Mouse (Mus musculus): ENCODE measurements at regions not wholly inside any gene's neighbourhood (a gene's known extent, or its start where the extent isn't known, plus 50 kb on each side); places are given as distances from the start of the nearest gene placed in this dataset.

DNA sequence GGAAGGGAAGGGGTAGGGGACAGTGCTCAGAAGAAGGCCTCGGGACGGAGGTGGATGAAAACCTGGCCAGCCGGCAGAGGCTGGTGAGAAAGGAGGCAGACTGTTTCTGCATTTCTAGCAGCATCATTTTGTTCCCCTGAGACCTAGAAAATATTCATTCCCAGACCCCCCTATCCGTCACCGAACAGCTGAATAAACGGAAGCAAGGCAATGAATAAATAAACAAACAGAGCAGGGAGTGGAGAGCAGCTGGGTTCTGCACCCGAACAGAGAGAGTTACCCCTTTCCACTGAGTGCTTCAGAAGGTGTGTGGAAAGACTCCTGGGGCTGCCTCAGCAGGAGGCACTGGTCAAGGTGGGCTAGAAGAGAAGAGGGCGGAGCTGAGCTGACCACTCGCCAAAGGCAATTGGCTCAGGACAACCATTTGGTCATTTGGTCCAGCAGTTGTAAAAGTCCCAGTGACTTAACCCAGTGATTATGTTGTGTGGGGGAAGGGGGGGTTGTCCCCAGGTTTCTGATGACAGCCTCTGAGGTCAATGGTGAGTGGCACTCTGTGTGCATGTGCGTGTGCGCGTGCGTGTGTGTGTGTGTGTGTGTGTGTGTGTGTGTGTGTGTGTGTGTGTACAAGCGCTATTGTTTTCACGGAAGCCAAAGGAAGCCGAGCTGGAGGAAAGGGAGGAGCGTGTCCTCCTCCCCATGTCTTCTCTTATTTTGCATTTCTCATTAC is 233.1 kb downstream of the H2al1j start:
- TF ChIP-seq GATA1 (IDR thresholded peaks at IDR 0.05; ENCODE audit: borderline replicate concordance, low read length) (no peak), FLI1 (IDR thresholded peaks at IDR 0.05; ENCODE audit: low read length) (no peak)
